Mouse (Mus musculus): Measurements from ENCODE around the gene Msi2. TPM values are rescaled to one million over a fixed set of nuclear protein-coding genes. Genes with fewer than 3 reads are reported as not detected.

The Msi2 gene
- total RNA-seq, 2 experiments from 2014 or later, result 186 to 195 TPM

GRCm38 (mm10) chr11:88613771-88614526 is 104.4 kb downstream of the Msi2 start:
- DNase-seq, result no peak

GRCm38 (mm10) chr11:88613008-88613407 is 105.3 kb downstream of the Msi2 start:
- no peak for DNase-seq

GRCm38 (mm10) chr11:88612141-88612540 is 106.2 kb downstream of the Msi2 start:
- DNase-seq, result peak; percentile 31

GRCm38 (mm10) chr11:88610809-88611208 is 107.5 kb downstream of the Msi2 start:
- DNase-seq, result no peak

GRCm38 (mm10) chr11:88610112-88610511 is 108.2 kb downstream of the Msi2 start:
- DNase-seq, result no peak

GRCm38 (mm10) chr11:88608584-88608983 is 109.7 kb downstream of the Msi2 start:
- no peak for DNase-seq

- no peak for DNase-seq
Measured at GRCm38 (mm10) chr11:88607725-88608383, 110.5 kb downstream of the Msi2 start.

GRCm38 (mm10) chr11:88605771-88606170 is 112.5 kb downstream of the Msi2 start:
- no peak for DNase-seq

GRCm38 (mm10) chr11:88605098-88605525 is 113.2 kb downstream of the Msi2 start:
- no peak for DNase-seq

- DNase-seq, result no peak
Measured at GRCm38 (mm10) chr11:88604635-88605034, 113.7 kb downstream of the Msi2 start.

GRCm38 (mm10) chr11:88603366-88603765 is 114.9 kb downstream of the Msi2 start:
- DNase-seq, result no peak

- DNase-seq, result no peak
Measured at GRCm38 (mm10) chr11:88602471-88603120, 115.7 kb downstream of the Msi2 start.

- DNase-seq, result no peak
Measured at GRCm38 (mm10) chr11:88600194-88600593, 118.1 kb downstream of the Msi2 start.

- DNase-seq, result no peak
Measured at GRCm38 (mm10) chr11:88599332-88600130, 118.8 kb downstream of the Msi2 start.

GRCm38 (mm10) chr11:88598848-88599175 is 119.5 kb downstream of the Msi2 start:
- DNase-seq, result no peak

- DNase-seq, result no peak
Measured at GRCm38 (mm10) chr11:88598150-88598847, 120.0 kb downstream of the Msi2 start.

- DNase-seq, result no peak
Measured at GRCm38 (mm10) chr11:88595616-88596015, 122.7 kb downstream of the Msi2 start.

- no peak for DNase-seq
Measured at GRCm38 (mm10) chr11:88594804-88595611, 123.3 kb downstream of the Msi2 start.

- DNase-seq, result no peak
Measured at GRCm38 (mm10) chr11:88594010-88594409, 124.3 kb downstream of the Msi2 start.

GRCm38 (mm10) chr11:88592099-88592498 is 126.2 kb downstream of the Msi2 start:
- DNase-seq, result no peak

- no peak for DNase-seq
Measured at GRCm38 (mm10) chr11:88590647-88591046, 127.7 kb downstream of the Msi2 start.
